Mouse (Mus musculus) left cerebral cortex, postnatal 36 days (tissue): ENCODE measurements around the gene Ccdc33. TPM values are rescaled to one million over a fixed set of nuclear protein-coding genes. Genes with fewer than 3 reads are reported as not detected.

Experiments used
- DNase-seq, 2 experiments: peaks; one replicate each; pipeline ENCODE4 v3.0.0; 2021 to 2022; ENCODE audit warnings: low spot score in 2 of 2, mixed read lengths in 1 of 2
- intact Hi-C: fragments of 180-260 bp; cut with DNase I; formaldehyde crosslinking; loops from one replicate; pipeline ENCODE4 v1.15.1; 2025
- total RNA-seq, 2 experiments: library from RNA; stranded (reverse); gene quantifications; 2 replicates each; pipeline ENCODE4 v1.2.3; 2021

Gene Ccdc33
- total RNA-seq, 2 experiments from 2014 or later, result 0.49 to 1.1 TPM

DNA sequence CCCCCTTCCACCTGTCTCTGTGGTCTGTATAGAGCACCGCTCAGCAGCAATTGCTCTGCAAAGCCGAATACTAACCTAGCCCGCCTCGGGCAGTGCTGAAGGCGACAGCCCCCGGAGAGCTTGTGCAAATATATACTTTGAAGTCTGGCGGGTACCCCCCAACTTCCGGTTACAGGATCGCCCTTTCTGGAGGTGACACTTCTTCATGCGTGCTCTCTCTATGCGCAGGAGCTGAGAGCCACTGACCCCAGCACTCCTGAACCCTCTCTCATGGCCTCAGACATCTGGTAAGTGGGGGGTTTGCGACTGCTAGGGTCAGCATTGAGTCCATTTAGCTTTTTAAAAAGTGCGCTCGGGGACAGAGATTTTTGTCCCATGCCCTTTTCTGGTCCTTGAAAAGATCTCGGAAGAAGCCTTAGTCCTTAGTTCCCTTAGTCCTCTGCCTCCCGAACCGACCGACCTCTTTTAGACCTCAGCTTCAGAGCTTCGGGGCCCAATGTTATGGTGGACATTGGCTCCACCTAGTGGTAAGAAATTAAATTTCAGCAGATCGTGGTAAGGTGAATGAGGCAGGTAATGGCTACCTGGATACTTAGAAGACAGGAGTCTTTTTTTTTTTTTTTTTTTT lies 120.5 kb downstream of the Ccdc33 start:
- intact Hi-C loops, result loop anchor here (2.0 to 10.0 kb wide), 4 partner anchors 63 to 323 kb away; no protein-coding TSS in a partner anchor

DNA sequence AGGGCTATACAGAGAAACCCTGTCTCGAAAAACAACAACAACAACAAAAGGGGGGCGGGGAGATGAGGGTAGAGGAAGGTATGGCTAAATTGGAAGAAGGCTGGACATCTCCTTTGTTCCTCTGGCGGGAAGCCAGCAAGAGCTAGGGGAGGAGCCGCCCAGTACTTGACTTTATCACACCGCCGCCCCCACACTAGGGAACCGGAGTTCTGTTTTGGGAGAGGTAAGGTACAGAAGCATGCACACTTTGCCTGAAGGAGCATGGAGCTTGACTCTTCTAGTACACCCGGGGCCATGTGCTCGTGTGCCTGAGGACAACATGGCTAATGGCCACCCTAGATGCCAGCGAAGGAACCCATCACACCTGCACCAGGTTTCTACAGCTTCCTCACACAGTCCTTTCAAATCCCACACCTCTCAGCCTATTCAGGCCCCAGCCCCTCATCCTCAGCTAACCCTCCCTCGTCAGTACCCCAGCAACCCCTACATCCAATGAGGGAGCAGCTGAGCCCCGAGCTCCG lies 121.1 kb downstream of the Ccdc33 start:
- intact Hi-C loops, result loop anchor here (2.0 to 10.0 kb wide), 4 partner anchors 63 to 323 kb away; no protein-coding TSS in a partner anchor
- DNase-seq, result no peak

More for the DNA sequence above, 120.5 kb downstream of the Ccdc33 start:
- DNase-seq, result peak; percentile 50 to 58

DNA sequence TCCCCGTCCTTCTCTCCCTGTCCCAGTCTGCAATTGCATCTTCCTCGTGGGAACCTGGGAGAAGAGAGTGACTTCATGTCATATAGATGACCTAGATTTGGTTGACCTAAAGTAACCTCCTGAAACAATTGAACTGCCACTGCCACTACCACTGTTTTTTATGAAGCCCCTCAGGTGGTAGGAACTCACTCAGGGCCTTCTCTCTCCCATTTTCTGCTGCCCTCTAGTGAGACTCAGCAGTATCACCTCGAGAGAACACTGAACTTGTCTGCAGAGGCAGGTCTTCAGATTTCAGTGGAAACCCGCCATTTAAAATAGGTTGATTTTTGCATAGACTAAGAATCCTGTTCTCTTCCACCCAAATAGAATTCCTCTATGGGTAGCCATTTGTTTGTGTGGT lies 123.3 kb downstream of the Ccdc33 start:
- no peak for DNase-seq
- intact Hi-C loops, result loop anchor here (5.0 to 10.0 kb wide), 2 partner anchors 233 to 320 kb away; no protein-coding TSS in a partner anchor

DNA sequence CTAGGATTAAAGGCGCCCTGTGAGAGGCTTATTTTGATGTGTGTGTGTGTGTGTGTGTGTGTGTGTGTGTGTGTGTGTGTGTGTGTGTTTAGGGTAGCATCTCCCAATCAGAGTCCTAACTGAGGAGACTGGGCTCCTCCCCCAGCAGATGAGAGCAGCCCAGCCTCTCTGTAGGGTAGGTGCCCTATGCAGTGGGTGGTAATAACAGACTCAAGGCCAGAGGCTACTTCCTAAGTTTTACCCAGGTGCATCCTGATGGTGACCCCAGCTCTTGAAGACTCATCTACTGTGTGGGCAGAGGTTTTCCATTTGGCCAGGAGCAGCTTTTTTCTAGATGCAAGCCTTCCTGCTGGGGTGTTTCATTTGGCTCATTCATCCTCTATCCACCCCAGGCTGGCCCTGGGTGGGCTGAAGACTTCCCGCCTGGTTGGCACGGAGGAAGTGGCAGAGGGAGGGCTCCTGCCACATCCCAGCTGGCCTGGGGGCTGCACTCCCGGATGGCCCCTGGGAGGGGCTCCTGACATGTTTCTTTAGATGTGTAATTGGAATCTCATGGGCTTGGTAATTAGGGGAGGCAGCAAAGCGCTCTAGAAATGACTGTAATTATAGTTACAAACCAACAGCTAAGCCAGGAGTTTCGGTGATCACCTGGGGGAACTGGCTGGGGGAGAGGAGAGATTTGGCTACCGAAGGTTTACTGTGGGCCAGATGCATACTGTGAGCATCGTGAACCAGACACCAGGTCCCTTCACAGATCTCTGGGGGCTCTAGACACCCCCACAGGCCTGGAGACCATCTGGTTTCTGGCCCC lies 125.6 kb downstream of the Ccdc33 start:
- no peak for DNase-seq
- intact Hi-C loops, result loop anchor here (10.0 kb wide), 1 partner anchor 318 kb away; no protein-coding TSS in a partner anchor

DNA sequence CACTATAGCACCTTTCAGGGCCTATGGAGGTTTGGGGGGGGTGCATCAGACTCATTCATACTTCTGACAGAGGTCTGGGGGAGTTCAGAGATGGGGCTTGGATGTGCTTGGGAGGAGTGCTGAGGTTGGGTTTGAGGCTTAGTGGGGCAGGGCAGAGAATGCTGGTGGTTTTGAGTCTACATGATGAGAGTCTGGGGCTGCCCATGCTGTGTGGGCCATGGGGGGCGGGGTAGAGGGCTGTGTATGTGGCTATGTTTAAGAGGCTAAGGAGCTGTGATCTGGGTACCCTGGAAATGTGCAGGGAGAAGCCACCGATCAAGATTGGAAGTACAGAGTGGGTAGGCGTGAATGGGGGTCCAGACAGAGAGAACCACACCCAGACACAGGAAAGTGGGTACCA lies 126.6 kb downstream of the Ccdc33 start:
- intact Hi-C loops, result loop anchor here (10.0 kb wide), 1 partner anchor 317 kb away; no protein-coding TSS in a partner anchor
- DNase-seq, result no peak

DNA sequence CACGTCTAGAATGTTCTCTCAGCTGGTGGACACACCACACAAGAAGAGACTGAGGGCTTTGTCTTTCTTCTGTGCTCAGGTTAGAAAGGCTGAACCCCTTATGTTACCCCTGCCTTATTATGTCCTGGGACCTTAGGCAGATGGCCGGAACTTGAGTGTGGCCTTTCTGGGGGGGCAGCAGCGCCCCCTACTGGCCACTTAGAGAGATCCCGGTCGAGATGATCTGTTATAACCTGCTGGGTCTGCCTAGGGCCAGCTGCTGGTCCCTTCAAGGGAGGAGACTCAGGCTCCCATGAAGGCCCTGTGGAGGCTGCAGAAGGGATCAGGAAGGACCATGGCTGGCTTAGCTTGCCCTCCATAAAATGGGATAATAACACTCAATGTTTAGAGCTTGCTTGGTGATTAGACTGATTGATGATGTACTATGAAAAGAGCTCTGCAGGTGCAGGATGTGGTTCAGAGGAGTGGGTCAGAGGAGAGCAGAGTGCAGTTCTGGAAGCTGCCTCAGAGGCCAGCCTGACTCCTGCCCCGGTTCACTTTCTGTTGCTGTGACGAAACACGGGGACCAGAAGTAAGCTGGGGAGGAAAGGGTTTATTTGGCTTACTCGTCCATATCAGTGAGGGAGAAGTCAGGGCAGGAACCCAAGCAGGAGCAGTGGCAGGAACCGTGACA lies 128.0 kb downstream of the Ccdc33 start:
- no peak for DNase-seq
- intact Hi-C loops, result loop anchor here (10.0 kb wide), 1 partner anchor 316 kb away; no protein-coding TSS in a partner anchor

DNA sequence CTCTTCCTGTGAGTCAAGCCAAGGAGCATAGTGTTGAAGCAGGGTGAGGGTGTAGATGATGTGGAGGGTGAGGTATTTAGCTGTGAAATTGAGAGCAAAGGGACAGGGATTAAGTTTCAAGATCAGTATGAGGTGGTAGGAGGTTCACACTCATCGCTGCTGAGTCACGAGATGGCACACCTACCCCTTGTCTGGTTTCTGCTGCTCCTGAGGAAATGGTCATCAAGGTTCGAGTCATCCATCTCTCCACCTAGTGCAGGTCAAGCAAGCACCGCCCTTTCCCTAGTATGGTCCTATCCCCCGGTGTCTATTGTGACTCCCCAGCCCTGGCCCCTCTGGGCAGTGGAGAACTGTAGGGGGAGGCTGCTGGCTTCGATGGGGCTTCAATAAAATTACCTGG lies 129.3 kb downstream of the Ccdc33 start:
- no peak for DNase-seq
- intact Hi-C loops, result no loop called here

DNA sequence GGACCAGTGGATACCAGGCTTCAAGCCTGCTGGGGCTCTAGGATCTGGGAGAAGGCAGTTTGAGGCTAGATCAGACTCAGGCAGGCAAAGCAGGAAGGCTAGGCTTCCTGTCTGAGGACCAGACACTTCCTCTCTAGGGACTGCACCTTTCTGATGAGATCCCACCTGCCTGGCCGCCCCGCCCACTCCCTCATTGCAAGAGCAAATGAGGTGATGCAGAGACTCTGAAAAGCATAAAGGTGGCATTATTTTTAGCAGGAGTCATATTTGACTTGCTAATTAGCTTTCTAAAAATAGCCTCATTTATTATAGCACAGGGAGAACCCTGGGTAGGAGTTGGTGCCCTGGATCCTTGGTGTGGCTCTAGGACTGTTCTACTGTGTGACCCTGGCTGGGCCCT lies 130.5 kb downstream of the Ccdc33 start:
- DNase-seq, result no peak
- intact Hi-C loops, result no loop called here

DNA sequence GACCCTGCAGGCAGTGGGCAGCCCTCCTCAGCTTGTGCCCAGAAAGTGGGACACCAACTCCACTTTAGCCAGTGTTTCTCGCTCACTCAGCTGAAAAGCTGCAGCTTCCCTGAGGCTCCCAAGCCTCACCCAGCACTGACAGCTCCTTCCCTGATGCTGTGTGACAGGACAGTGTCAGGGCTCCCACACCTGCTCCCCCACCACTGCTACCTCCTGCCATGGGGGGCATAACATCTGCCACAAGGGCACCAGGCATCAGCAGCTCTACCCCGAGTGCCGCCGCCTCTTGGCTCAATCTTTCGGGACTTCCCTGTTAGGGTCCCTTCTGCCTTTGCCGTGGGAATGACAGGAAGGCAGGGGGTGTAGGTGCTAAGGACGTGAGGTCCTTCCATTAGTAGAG lies 132.3 kb downstream of the Ccdc33 start:
- DNase-seq, result no peak
- intact Hi-C loops, result no loop called here

DNA sequence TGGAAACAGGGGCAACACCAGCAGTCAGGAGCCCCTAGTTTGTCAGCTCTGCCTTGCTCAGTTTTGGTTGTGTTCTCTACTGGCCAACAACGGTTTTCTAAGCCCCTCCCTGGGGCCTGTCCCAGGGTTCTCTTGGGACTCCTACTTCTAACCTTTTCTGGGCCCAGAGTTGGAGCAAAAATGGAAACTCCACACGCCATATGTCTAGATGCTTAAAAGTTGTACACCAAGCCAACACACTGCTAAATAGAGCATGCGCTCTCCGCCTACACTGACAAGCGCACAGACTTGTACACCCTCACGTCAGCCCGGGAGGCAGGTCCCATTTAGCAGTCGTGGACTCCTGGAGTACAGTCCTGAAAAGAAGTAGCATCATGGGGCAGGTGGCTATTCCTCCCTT lies 133.3 kb downstream of the Ccdc33 start:
- intact Hi-C loops, result no loop called here
- peak; percentile 71 to 82 for DNase-seq

DNA sequence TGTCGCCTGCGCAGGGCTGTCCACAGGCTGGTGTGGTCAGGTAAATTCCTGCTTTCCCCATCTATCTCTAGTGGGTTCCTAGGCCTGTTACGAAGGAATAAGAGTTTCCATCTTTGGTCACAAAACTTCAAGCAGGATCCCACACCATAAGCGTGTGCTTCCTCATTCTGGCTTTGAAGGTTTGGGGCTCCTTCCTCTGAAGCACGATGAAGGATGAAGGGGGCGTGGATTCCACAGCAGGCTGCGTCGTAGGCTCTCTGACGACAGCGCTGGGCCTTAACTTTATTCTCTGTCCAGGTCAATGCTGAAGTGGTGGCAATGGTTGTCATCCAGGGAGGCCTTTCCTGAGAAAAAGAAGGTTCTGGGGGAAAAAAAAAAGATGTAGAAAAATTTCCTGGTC lies 138.1 kb downstream of the Ccdc33 start:
- no peak for DNase-seq
- intact Hi-C loops, result no loop called here

DNA sequence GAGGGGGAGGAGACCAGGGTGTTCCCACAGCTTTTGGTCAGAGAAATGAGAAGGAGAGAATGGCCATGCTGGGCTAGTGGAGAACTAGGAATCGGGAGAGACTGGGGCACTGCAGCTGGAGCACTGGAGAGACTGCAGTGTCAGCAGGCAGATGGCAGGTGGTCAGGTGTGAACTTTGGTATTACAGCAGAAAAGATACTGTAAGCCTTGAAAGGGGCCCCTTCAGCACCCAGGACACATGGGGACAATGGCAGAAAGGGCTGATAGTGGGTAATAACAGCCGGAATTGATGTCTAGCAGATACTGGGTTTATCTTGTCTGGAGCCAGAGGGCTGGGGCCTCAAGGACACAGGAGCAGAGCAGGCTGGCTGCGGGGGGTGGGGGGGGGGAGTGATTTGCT lies 139.8 kb downstream of the Ccdc33 start:
- intact Hi-C loops, result no loop called here

More for the DNA sequence above, 139.8 kb downstream of the Ccdc33 start:
- no peak for DNase-seq

Other genes with a start within 250 kb of the Ccdc33 start
- gene Ubl7, start 207.8 kb downstream of the Ccdc33 start, total RNA-seq, result 100 to 1,000 TPM; 108 to 128 TPM
- gene Sema7a, start 178.7 kb downstream of the Ccdc33 start, total RNA-seq, result 100 to 1,000 TPM; 130 to 162 TPM
- gene Cyp11a1, start 112.4 kb downstream of the Ccdc33 start, total RNA-seq, result 1 to 10 TPM; 3.9 to 5.6 TPM
- 1 to 10 TPM; 5.6 to 7.3 TPM for gene Stra6, start 55.0 kb downstream of the Ccdc33 start, total RNA-seq
- gene Islr, start 85.5 kb upstream of the Ccdc33 start, total RNA-seq, result 10 to 100 TPM; 13.8 to 16.8 TPM
- gene Islr2, start 85.5 kb upstream of the Ccdc33 start, total RNA-seq, result 10 to 100 TPM; 75.1 to 80.7 TPM
- 10 to 100 TPM; 13.7 to 17.5 TPM for gene Pml, start 131.0 kb upstream of the Ccdc33 start, total RNA-seq
- gene Stoml1, start 134.3 kb upstream of the Ccdc33 start, total RNA-seq, result 10 to 100 TPM; 64.6 to 72.4 TPM
- gene Loxl1, start 194.4 kb upstream of the Ccdc33 start, total RNA-seq, result 1 to 10 TPM; 2.1 to 2.7 TPM